ENCODE assay signal across 21 mouse cellular contexts in the genomic region with DNA sequence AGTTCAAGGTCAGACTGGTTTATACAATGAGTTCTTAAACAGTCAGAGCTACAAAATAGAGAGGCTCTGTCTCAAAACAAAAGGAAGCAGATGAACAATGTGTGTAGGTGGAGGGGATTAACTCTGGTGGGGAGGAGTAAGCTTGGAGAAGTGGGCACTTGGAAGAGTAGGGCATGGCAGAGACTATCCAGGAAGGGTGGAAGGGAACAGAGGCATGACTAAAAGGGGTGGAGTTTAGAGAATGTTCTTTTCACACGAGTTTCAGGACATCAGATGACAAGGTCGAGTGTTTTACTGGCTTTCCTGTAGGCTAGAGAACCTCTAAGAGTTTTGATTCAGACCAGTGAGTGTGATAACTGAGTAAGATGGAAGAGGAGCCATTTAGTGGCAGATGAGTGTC. TPM values are rescaled to one million over a fixed set of nuclear protein-coding genes. Genes with fewer than 3 reads are reported as not detected.
DNase-seq lines count a peak whose midpoint lies in the region; TF ChIP-seq lines count a peak whose summit lies in the region.
"Had no signal": no experiment of that assay in that cellular context is flagged by ENCODE, and none has a peak within 500 bp of the region (broad histone marks: within the 10 kb centered on the region; RNA-seq: fewer than 3 reads in every experiment).

No protein-coding gene starts in this region.

- H3K4me1 ChIP-seq in heart, adult 2 months (ENCODE audit: control insufficient read depth, insufficient read depth, low read length), result peaks cover 11% of the 10 kb centered on the region
- H3K4me1 ChIP-seq: hindbrain, embryonic 15.5 days; limb, embryonic 15.5 days; midbrain, embryonic 10.5 days; neural tube, embryonic 13.5 days had no signal

- peaks cover 2% of the 10 kb centered on the region; the same call in 1 of the 2 replicates for H3K36me3 ChIP-seq in heart, adult 2 months (ENCODE audit: control insufficient read depth, insufficient read depth, low read length)
- H3K36me3 ChIP-seq: forebrain, embryonic 10.5 days; hindbrain, embryonic 15.5 days; limb, embryonic 15.5 days; midbrain, embryonic 10.5 days; neural tube, embryonic 13.5 days had no signal

- H3K9ac ChIP-seq in heart, adult 2 months (ENCODE audit: low read depth, low read length), result no peak overlapping the region
- H3K9ac ChIP-seq: hindbrain, embryonic 15.5 days; limb, embryonic 15.5 days; liver, embryonic 14.5 days; neural tube, embryonic 13.5 days had no signal

- intact Hi-C loops in heart, adult 2 months (cut with DNase I), result no loop called here
- intact Hi-C loops in heart, postnatal 36 days (cut with DNase I), result no loop called here

- no peaks in the 10 kb centered on the region for H3K79me2 ChIP-seq in heart, adult 2 months (replicated peaks; ENCODE audit: control insufficient read depth, insufficient read depth, low read length)

- peak overlapping the region; percentile 27 for H3K27ac ChIP-seq in heart, adult 2 months
- H3K27ac ChIP-seq: forebrain, embryonic 10.5 days; hindbrain, embryonic 15.5 days; limb, embryonic 15.5 days; liver, embryonic 14.5 days; midbrain, embryonic 10.5 days; neural tube, embryonic 13.5 days had no signal

- no peak for TF ChIP-seq CTCF in heart, adult 2 months (IDR thresholded peaks at IDR 0.05)

- no peak overlapping the region for H3K4me3 ChIP-seq in heart, adult 2 months
- H3K4me3 ChIP-seq: forebrain, embryonic 10.5 days; hindbrain, embryonic 15.5 days; limb, embryonic 15.5 days; midbrain, embryonic 10.5 days; myocyte; neural tube, embryonic 13.5 days had no signal

- no peak for TF ChIP-seq EP300 in heart, adult 2 months (IDR thresholded peaks at IDR 0.05; ENCODE audit: insufficient read depth, low read depth, low read length)

- TF ChIP-seq POLR2A in heart, adult 2 months (IDR thresholded peaks at IDR 0.05; ENCODE audit: insufficient read depth, low read depth, low read length), result no peak

- WGBS in heart, adult 2 months, result 11% methylated on average over 2 of the region's 2 CpGs

- no peak for DNase-seq in heart, adult 2 months
- DNase-seq in heart, postnatal 36 days, result no peak
- peak; percentile 23 for DNase-seq in kidney, postnatal 14 days
- DNase-seq in kidney, postnatal 10 days, result no peak
- DNase-seq in ES-CJ7 (ENCODE audit: low read depth, low spot score), result peak; percentile 16
- peak; percentile 55 for DNase-seq in lung, postnatal 25 days (ENCODE audit: low spot score)
- DNase-seq in spleen, adult 12 weeks (ENCODE audit: low spot score), result no peak
- DNase-seq: cerebellum, adult 11-12 months; cerebellum, postnatal 14 days; gastrocnemius, postnatal 36 days; left cerebral cortex, postnatal 4 days; retina, postnatal 1 day; right cerebral cortex, postnatal 25 days; thymus, postnatal 14 days had no signal

- no peaks in the 10 kb centered on the region for H3K27me3 ChIP-seq in heart, adult 2 months (ENCODE audit: control insufficient read depth, insufficient read depth, low read length)
- H3K27me3 ChIP-seq: hindbrain, embryonic 15.5 days; limb, embryonic 15.5 days; neural tube, embryonic 13.5 days had no signal

RNA-seq across cellular contexts. Expression of a gene that starts 5.1 kb away (rescaled TPM):
- 10 to 100 TPM; 10.6 to 24.6 TPM for total RNA-seq in heart, adult 2 months (2021)
- 5.2 and 6.1 TPM in 2 replicates for polyA plus RNA-seq in heart, adult 2 months (2012; rRNA removed)
- 10 to 100 TPM; 14.3 to 19.3 TPM for total RNA-seq in heart, postnatal 36 days (2021)

Comparison
In these comparisons a context has a peak if more than half of its experiments do, and no peak if none do; other contexts are left out.
1. DNase-seq: peak in kidney, postnatal 14 days (single experiment), ES-CJ7 (single experiment) and lung, postnatal 25 days (single experiment); none in heart, adult 2 months (0 of 2), heart, postnatal 36 days (0 of 2), kidney, postnatal 10 days (single experiment) and spleen, adult 12 weeks (single experiment).